Comparison of ENCODE assay signal across 11 mouse cellular contexts in genomic region chr11:113184095-113184494, GRCm38 (mm10).
DNase-seq lines count a peak whose midpoint lies in the region; ATAC-seq lines count a peak whose summit lies in the region.
"Had no signal": no experiment of that assay in that cellular context is flagged by ENCODE, and none has a peak within 500 bp of the region (broad histone marks: within the 10 kb centered on the region; RNA-seq: fewer than 3 reads in every experiment).

No protein-coding gene starts in this region.

- H3K9me3 ChIP-seq in lung, embryonic 16.5 days (ENCODE audit: control insufficient read depth, low read length): no peaks in the 10 kb centered on the region
- no peaks in the 10 kb centered on the region for H3K9me3 ChIP-seq in hindbrain, embryonic 15.5 days
- no peaks in the 10 kb centered on the region for H3K9me3 ChIP-seq in neural tube, embryonic 14.5 days (ENCODE audit: control insufficient read depth, low read length)
- H3K9me3 ChIP-seq: liver, embryonic 13.5 days had no signal

- peak overlapping the region; percentile 43; the same call in 1 of the 2 replicates for H3K27ac ChIP-seq in lung, embryonic 16.5 days (ENCODE audit: low read length)
- peak overlapping the region; percentile 34; the same call in 1 of the 2 replicates for H3K27ac ChIP-seq in hindbrain, embryonic 15.5 days (replicated peaks)
- H3K27ac ChIP-seq in neural tube, embryonic 14.5 days (ENCODE audit: low read depth, low read length): peak overlapping the region; percentile 46
- H3K27ac ChIP-seq: liver, embryonic 13.5 days had no signal

- H3K27me3 ChIP-seq in lung, embryonic 16.5 days (ENCODE audit: control insufficient read depth, insufficient read depth, low read depth, low read length): no peaks in the 10 kb centered on the region
- H3K27me3 ChIP-seq in hindbrain, embryonic 15.5 days: no peaks in the 10 kb centered on the region
- no peaks in the 10 kb centered on the region for H3K27me3 ChIP-seq in neural tube, embryonic 14.5 days (ENCODE audit: control insufficient read depth, insufficient read depth, low read length)

- H3K4me3 ChIP-seq in lung, embryonic 16.5 days (ENCODE audit: low read length): no peak overlapping the region
- H3K4me3 ChIP-seq in hindbrain, embryonic 15.5 days: no peak overlapping the region
- no peak overlapping the region for H3K4me3 ChIP-seq in neural tube, embryonic 14.5 days (ENCODE audit: low read depth, low read length)
- H3K4me3 ChIP-seq: liver, embryonic 13.5 days had no signal

- no peak overlapping the region for H3K9ac ChIP-seq in lung, embryonic 16.5 days (ENCODE audit: low read length)
- no peak overlapping the region for H3K9ac ChIP-seq in hindbrain, embryonic 15.5 days
- H3K9ac ChIP-seq in neural tube, embryonic 14.5 days (replicated peaks; ENCODE audit: low read depth, low read length): no peak overlapping the region
- H3K9ac ChIP-seq: liver, embryonic 13.5 days had no signal

- DNase-seq in embryo, embryonic 10.5 days (ENCODE audit: low spot score): peak; percentile 45
- DNase-seq in embryo, embryonic 9.5 days (ENCODE audit: extremely low spot score): no peak
- no peak for DNase-seq in lung, postnatal 36 days
- DNase-seq in kidney, adult 9 months: no peak
- DNase-seq in layer of hippocampus, adult 9-10 months (ENCODE audit: low spot score): no peak
- DNase-seq: gastrocnemius, postnatal 14 days; liver, embryonic 13.5 days; thymus, postnatal 4 days had no signal

- H3K4me2 ChIP-seq in lung, embryonic 16.5 days (ENCODE audit: low read depth, low read length): no peak overlapping the region
- no peak overlapping the region for H3K4me2 ChIP-seq in hindbrain, embryonic 15.5 days
- no peak overlapping the region for H3K4me2 ChIP-seq in neural tube, embryonic 14.5 days (ENCODE audit: low read depth, low read length)
- H3K4me2 ChIP-seq: liver, embryonic 13.5 days had no signal

- no peaks in the 10 kb centered on the region for H3K36me3 ChIP-seq in lung, embryonic 16.5 days (ENCODE audit: control insufficient read depth, insufficient read depth, low read length)
- no peaks in the 10 kb centered on the region for H3K36me3 ChIP-seq in hindbrain, embryonic 15.5 days
- H3K36me3 ChIP-seq in neural tube, embryonic 14.5 days (ENCODE audit: control insufficient read depth, insufficient read depth, low read length): no peaks in the 10 kb centered on the region
- H3K36me3 ChIP-seq: liver, embryonic 13.5 days had no signal

- WGBS in lung, embryonic 16.5 days: 23% methylated on average over 9 of the region's 9 CpGs
- WGBS in hindbrain, embryonic 15.5 days: 9% methylated on average over 9 of the region's 9 CpGs
- 9% methylated on average over 9 of the region's 9 CpGs for WGBS in neural tube, embryonic 14.5 days

- peaks cover 14% of the 10 kb centered on the region for H3K4me1 ChIP-seq in lung, embryonic 16.5 days (replicated peaks; ENCODE audit: control insufficient read depth, insufficient read depth, low read length)
- peaks cover 37% of the 10 kb centered on the region for H3K4me1 ChIP-seq in hindbrain, embryonic 15.5 days (replicated peaks)
- H3K4me1 ChIP-seq in neural tube, embryonic 14.5 days (ENCODE audit: control insufficient read depth, insufficient read depth, low read length): peaks cover 23% of the 10 kb centered on the region
- H3K4me1 ChIP-seq: liver, embryonic 13.5 days had no signal

- ATAC-seq in lung, embryonic 16.5 days (ENCODE audit: low read depth): peak; percentile 17; the same call in 1 of the 2 replicates
- no peak for ATAC-seq in hindbrain, embryonic 15.5 days (ENCODE audit: low FRiP score, low read depth)
- no peak for ATAC-seq in neural tube, embryonic 14.5 days (ENCODE audit: low read depth)
